Comparison of ENCODE assay signal across 10 mouse cellular contexts in the genomic region with DNA sequence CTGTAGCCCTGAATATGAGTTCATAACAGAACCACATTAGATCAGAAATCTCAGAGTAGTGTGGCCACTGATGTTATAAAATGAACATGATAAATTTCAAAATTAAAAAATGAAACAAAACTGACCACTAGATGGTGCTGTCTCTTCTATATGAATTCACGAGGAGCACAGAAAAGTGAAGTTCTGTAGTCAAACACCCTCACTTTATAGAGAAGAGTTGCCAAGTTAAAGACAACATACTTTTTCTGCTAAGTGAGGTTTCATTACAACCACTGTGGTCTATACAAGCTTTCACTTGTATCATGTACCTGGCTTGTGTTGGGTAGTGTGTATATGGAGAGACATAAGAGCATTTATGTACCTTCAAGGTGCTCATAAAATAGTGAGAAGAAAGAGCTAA. TPM values are rescaled to one million over a fixed set of nuclear protein-coding genes. Genes with fewer than 3 reads are reported as not detected.
DNase-seq lines count a peak whose midpoint lies in the region; ATAC-seq lines count a peak whose summit lies in the region.
"Had no signal": no experiment of that assay in that cellular context is flagged by ENCODE, and none has a peak within 500 bp of the region (broad histone marks: within the 10 kb centered on the region; RNA-seq: fewer than 3 reads in every experiment).

No protein-coding gene starts in this region.

- ATAC-seq in frontal cortex, adult (ENCODE audit: low TSS enrichment): peak; percentile 38
- peak; percentile 67; the same call in 1 of the 2 replicates for ATAC-seq in neural tube, embryonic 12.5 days (ENCODE audit: low FRiP score, low read depth)
- no peak for ATAC-seq in erythroblast, adult 5-6 weeks (replicated peaks; ENCODE audit: low FRiP score, poor library complexity, severe bottlenecking)

- WGBS in neural tube, embryonic 12.5 days: 10% methylated on average over 1 of the region's 1 CpGs

- H3K9me3 ChIP-seq in neural tube, embryonic 12.5 days: no peaks in the 10 kb centered on the region
- H3K9me3 ChIP-seq: heart, embryonic 13.5 days; neural tube, embryonic 13.5 days had no signal

- H3K27ac ChIP-seq in neural tube, embryonic 12.5 days: no peak overlapping the region
- H3K27ac ChIP-seq: heart, embryonic 13.5 days; neural tube, embryonic 13.5 days had no signal

- no peaks in the 10 kb centered on the region for H3K27me3 ChIP-seq in neural tube, embryonic 12.5 days (replicated peaks)
- H3K27me3 ChIP-seq in splenic B cell, adult 2 months (ENCODE audit: control insufficient read depth, insufficient read depth, low read length, poor library complexity, severe bottlenecking): no peaks in the 10 kb centered on the region
- H3K27me3 ChIP-seq: heart, embryonic 13.5 days; neural tube, embryonic 13.5 days had no signal

- no peak for DNase-seq in frontal cortex, postnatal 36 days (ENCODE audit: low spot score in 2 of 2)
- no peak for DNase-seq in neural tube, embryonic 10.5 days (ENCODE audit: extremely low spot score, low spot score)
- peak; percentile 85 for DNase-seq in induced T-regulatory cell, adult 2 months (ENCODE audit: low read depth)
- DNase-seq in splenic B cell, adult 2 months (ENCODE audit: low read depth, low spot score): peak; percentile 76
- no peak for DNase-seq in frontal cortex, postnatal 10 days (ENCODE audit: low spot score in 2 of 2)

- no peaks in the 10 kb centered on the region for H3K4me1 ChIP-seq in neural tube, embryonic 12.5 days
- H3K4me1 ChIP-seq: neural tube, embryonic 13.5 days had no signal

- H3K4me3 ChIP-seq in neural tube, embryonic 12.5 days: no peak overlapping the region
- H3K4me3 ChIP-seq: heart, embryonic 13.5 days; neural tube, embryonic 13.5 days had no signal

- no peaks in the 10 kb centered on the region for H3K36me3 ChIP-seq in neural tube, embryonic 12.5 days
- H3K36me3 ChIP-seq in splenic B cell, adult 2 months (ENCODE audit: control insufficient read depth, insufficient read depth, low read length, poor library complexity, severe bottlenecking): no peaks in the 10 kb centered on the region
- H3K36me3 ChIP-seq: heart, embryonic 13.5 days; neural tube, embryonic 13.5 days had no signal

- no peak overlapping the region for H3K9ac ChIP-seq in neural tube, embryonic 12.5 days
- H3K9ac ChIP-seq: heart, embryonic 13.5 days; neural tube, embryonic 13.5 days had no signal

- H3K4me2 ChIP-seq in neural tube, embryonic 12.5 days (replicated peaks): no peak overlapping the region
- H3K4me2 ChIP-seq: heart, embryonic 13.5 days; neural tube, embryonic 13.5 days had no signal

RNA-seq across cellular contexts. Expression of a gene that starts 19.4 kb away (rescaled TPM):
- polyA plus RNA-seq in neural tube, embryonic 12.5 days (2016; fragmentation: Nextera tagmentation; extraction: Ambion mirVana): 65.9 and 73.4 TPM in 2 replicates
- 38.4 and 38.5 TPM in 2 replicates for total RNA-seq in erythroblast, adult 5-6 weeks (2015; ENCODE audit: low replicate concordance)
- total RNA-seq in erythroblast, adult 5-6 weeks (2017; ENCODE audit: low replicate concordance): 24.4 and 49.3 TPM in 2 replicates

Comparison
In these comparisons a context has a peak if more than half of its experiments do, and no peak if none do; other contexts are left out.
1. DNase-seq: peak in induced T-regulatory cell, adult 2 months (single experiment) and splenic B cell, adult 2 months (single experiment); none in frontal cortex, postnatal 36 days (0 of 2), neural tube, embryonic 10.5 days (single experiment) and frontal cortex, postnatal 10 days (0 of 2).